Mouse (Mus musculus) MEL (cell line): ENCODE data around the gene Ecm1.

ENCODE experiments used
- CTCF ChIP-seq, 3 experiments: IDR thresholded peaks in 2 of 3; conservative IDR thresholded peaks in 1 of 3; 2 replicates each; pipeline ENCODE4 v1.5.1; 2011 to 2012; ENCODE audit warnings: low read length in 3 of 3, low read depth in 2 of 3, mild to moderate bottlenecking in 2 of 3, improper control_type of control experiment in 1 of 3, inconsistent platforms in 1 of 3, mixed read lengths in 1 of 3, moderate library complexity in 1 of 3; ENCODE audit not compliant: control insufficient read depth in 1 of 3, insufficient read depth in 1 of 3, poor library complexity in 1 of 3, severe bottlenecking in 1 of 3
- E2F4 ChIP-seq: IDR thresholded peaks from 2 replicates; pipeline ENCODE4 v1.6.1; 2011; ENCODE audit warnings: low read depth, low read length, improper control_type of control experiment, borderline replicate concordance
- EP300 ChIP-seq, 2 experiments: IDR thresholded peaks; 2 replicates each; pipeline ENCODE4 v1.6.1; 2011; ENCODE audit warnings: improper control_type of control experiment in 2 of 2, low read length in 2 of 2, low read depth in 1 of 2, mild to moderate bottlenecking in 1 of 2
- GATA1 ChIP-seq: IDR thresholded peaks from 2 replicates; pipeline ENCODE4 v1.6.1; 2011; ENCODE audit warnings: low read depth, low read length, improper control_type of control experiment
- MAFK ChIP-seq: IDR thresholded peaks from 2 replicates; pipeline ENCODE4 v1.6.1; 2011; ENCODE audit warnings: low read depth, mild to moderate bottlenecking, low read length, improper control_type of control experiment, borderline replicate concordance
- POLR2A ChIP-seq, 2 experiments: IDR thresholded peaks; 2 replicates each; pipeline ENCODE4 v1.6.1; 2011 to 2012; ENCODE audit warnings: low read length in 2 of 2, mild to moderate bottlenecking in 2 of 2, control low read depth in 1 of 2, improper control_type of control experiment in 1 of 2, low read depth in 1 of 2, moderate library complexity in 1 of 2; ENCODE audit not compliant: control insufficient read depth in 1 of 2, insufficient read depth in 1 of 2, poor library complexity in 1 of 2
- RAD21 ChIP-seq: IDR thresholded peaks from 2 replicates; pipeline ENCODE4 v1.6.1; 2011; ENCODE audit warnings: mild to moderate bottlenecking, low read depth, low read length, improper control_type of control experiment

DNA sequence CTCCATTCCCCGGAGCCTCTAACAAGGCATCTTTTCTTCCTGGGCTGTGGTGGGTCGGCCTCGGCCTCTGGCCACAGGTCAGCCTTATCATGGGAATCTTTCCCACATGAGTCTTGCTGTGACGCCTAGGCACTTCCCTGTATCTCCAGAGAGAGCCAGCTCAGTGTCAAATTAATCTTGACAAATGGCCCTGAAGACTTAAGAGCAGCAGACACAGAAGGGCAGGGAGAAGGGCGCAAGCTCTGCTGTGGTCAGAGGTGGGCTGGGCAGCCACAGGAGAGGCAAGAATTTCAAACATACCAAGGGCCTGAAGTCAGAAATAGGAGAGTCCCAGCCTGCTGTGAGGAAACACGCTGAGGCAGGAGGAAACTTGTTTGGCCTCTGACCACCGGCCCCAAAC lies 43.0 kb downstream of the Ecm1 start:
- TF ChIP-seq CTCF (IDR thresholded peaks at IDR 0.05 in 2 of 3, conservative IDR thresholded peaks at IDR 0.05 in 1 of 3; ENCODE audit: control insufficient read depth in 1 of 3, insufficient read depth in 1 of 3, low read depth in 2 of 3, low read length in 3 of 3, poor library complexity in 1 of 3, severe bottlenecking in 1 of 3) (no peak), GATA1 (no peak), POLR2A (IDR thresholded peaks at IDR 0.05; ENCODE audit: control insufficient read depth in 1 of 2, insufficient read depth in 1 of 2, low read depth in 1 of 2, low read length in 2 of 2, poor library complexity in 1 of 2) (no peak), EP300 (IDR thresholded peaks at IDR 0.05; ENCODE audit: low read depth in 1 of 2, low read length in 2 of 2) (no peak), MAFK (no peak), E2F4 (no peak), RAD21 (no peak)
